27 mouse cellular contexts compared by ENCODE assay signal in the genomic region with DNA sequence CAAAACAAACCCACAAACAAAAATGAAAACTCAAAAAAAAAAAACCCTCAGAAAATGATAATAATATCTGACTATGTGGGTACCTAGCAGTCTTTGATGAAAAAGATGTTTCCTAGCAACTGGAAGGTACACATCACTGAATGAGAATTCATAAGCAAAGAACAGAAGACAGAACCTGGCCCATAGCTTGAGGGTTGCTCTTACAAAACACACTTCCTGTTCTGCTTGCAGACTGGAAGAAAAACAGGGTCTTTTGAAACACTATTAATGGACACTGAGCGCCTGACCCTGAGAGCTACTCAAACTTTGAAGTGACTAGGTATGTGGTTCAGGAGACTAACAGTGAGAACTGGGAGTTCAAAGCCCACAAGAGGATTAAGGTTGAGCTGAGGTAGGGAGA. TPM values are rescaled to one million over a fixed set of nuclear protein-coding genes. Genes with fewer than 3 reads are reported as not detected.
DNase-seq lines count a peak whose midpoint lies in the region; ATAC-seq and TF ChIP-seq lines count a peak whose summit lies in the region.
"Had no signal": no experiment of that assay in that cellular context is flagged by ENCODE, and none has a peak within 500 bp of the region (broad histone marks: within the 10 kb centered on the region; RNA-seq: fewer than 3 reads in every experiment).

No protein-coding gene starts in this region.

- no peaks in the 10 kb centered on the region for H3K36me3 ChIP-seq in lung, postnatal 0 days (ENCODE audit: insufficient read depth, low read length)
- H3K36me3 ChIP-seq in intestine, embryonic 16.5 days (ENCODE audit: control insufficient read depth, insufficient read depth, low read length), result no peaks in the 10 kb centered on the region
- H3K36me3 ChIP-seq: embryonic facial prominence, embryonic 15.5 days; forebrain, embryonic 12.5 days; hindbrain, embryonic 10.5 days; hindbrain, embryonic 15.5 days; intestine, embryonic 15.5 days; limb, embryonic 12.5 days; liver, embryonic 15.5 days; midbrain, embryonic 15.5 days; neural tube, embryonic 12.5 days had no signal

- H3K27me3 ChIP-seq in lung, postnatal 0 days (replicated peaks; ENCODE audit: insufficient read depth, low read length), result no peaks in the 10 kb centered on the region
- H3K27me3 ChIP-seq in intestine, embryonic 16.5 days (replicated peaks; ENCODE audit: control insufficient read depth, insufficient read depth, low read length), result no peaks in the 10 kb centered on the region
- H3K27me3 ChIP-seq: embryonic facial prominence, embryonic 15.5 days; forebrain, embryonic 12.5 days; hindbrain, embryonic 15.5 days; intestine, embryonic 15.5 days; limb, embryonic 12.5 days; liver, embryonic 15.5 days; midbrain, embryonic 15.5 days; neural tube, embryonic 12.5 days had no signal

- no peak overlapping the region for H3K9ac ChIP-seq in lung, postnatal 0 days (replicated peaks; ENCODE audit: low read depth)
- H3K9ac ChIP-seq in intestine, embryonic 16.5 days (ENCODE audit: low read depth, low read length), result no peak overlapping the region
- H3K9ac ChIP-seq: embryonic facial prominence, embryonic 15.5 days; forebrain, embryonic 12.5 days; forebrain, postnatal 0 days; hindbrain, embryonic 15.5 days; intestine, embryonic 15.5 days; limb, embryonic 12.5 days; liver, embryonic 15.5 days; lung, embryonic 14.5 days; midbrain, embryonic 15.5 days; neural tube, embryonic 12.5 days had no signal

- no peaks in the 10 kb centered on the region for H3K9me3 ChIP-seq in lung, postnatal 0 days (ENCODE audit: low read length)
- no peaks in the 10 kb centered on the region for H3K9me3 ChIP-seq in intestine, embryonic 16.5 days (ENCODE audit: control insufficient read depth, low read length)
- H3K9me3 ChIP-seq: embryonic facial prominence, embryonic 15.5 days; forebrain, embryonic 12.5 days; hindbrain, embryonic 10.5 days; hindbrain, embryonic 15.5 days; intestine, embryonic 15.5 days; limb, embryonic 12.5 days; liver, embryonic 15.5 days; midbrain, embryonic 15.5 days; neural tube, embryonic 12.5 days had no signal

- no peak overlapping the region for H3K4me3 ChIP-seq in lung, postnatal 0 days (ENCODE audit: low read depth, low read length)
- H3K4me3 ChIP-seq in intestine, embryonic 16.5 days (ENCODE audit: low read length), result no peak overlapping the region
- H3K4me3 ChIP-seq: embryonic facial prominence, embryonic 15.5 days; forebrain, embryonic 12.5 days; hindbrain, embryonic 10.5 days; hindbrain, embryonic 15.5 days; intestine, embryonic 15.5 days; limb, embryonic 12.5 days; liver, embryonic 15.5 days; midbrain, embryonic 15.5 days; neural tube, embryonic 12.5 days had no signal

- no peaks in the 10 kb centered on the region for H3K4me1 ChIP-seq in lung, postnatal 0 days (ENCODE audit: insufficient read depth, low read depth, low read length)
- H3K4me1 ChIP-seq in intestine, embryonic 16.5 days (ENCODE audit: control insufficient read depth, insufficient read depth, low read length), result no peaks in the 10 kb centered on the region
- H3K4me1 ChIP-seq: embryonic facial prominence, embryonic 15.5 days; intestine, embryonic 15.5 days; limb, embryonic 12.5 days; neural tube, embryonic 12.5 days had no signal

- TF ChIP-seq EP300 in lung, postnatal 0 days (IDR thresholded peaks at IDR 0.05), result no peak

- TF ChIP-seq CTCF in lung, postnatal 0 days (IDR thresholded peaks at IDR 0.05), result no peak

- ATAC-seq in lung, postnatal 0 days, result peak; percentile 26; the same call in 1 of the 2 replicates
- peak; percentile 62 for ATAC-seq in common myeloid progenitor, adult 5-6 weeks (replicated peaks; ENCODE audit: low read depth, poor library complexity, severe bottlenecking)
- peak; percentile 82 for ATAC-seq in megakaryocyte progenitor cell, adult 5-6 weeks (replicated peaks; ENCODE audit: poor library complexity)
- ATAC-seq in megakaryocyte-erythroid progenitor cell, adult 5-6 weeks (replicated peaks; ENCODE audit: low FRiP score, low TSS enrichment, poor library complexity, severe bottlenecking), result no peak
- ATAC-seq in intestine, embryonic 16.5 days, result no peak
- ATAC-seq: forebrain, postnatal 0 days; intestine, embryonic 15.5 days; midbrain, embryonic 15.5 days had no signal

- DNase-seq in lung, postnatal 0 days (ENCODE audit: low spot score), result peak; percentile 38
- DNase-seq in lung, postnatal 10 days, result no peak
- no peak for DNase-seq in Muller cell, postnatal 12 days (ENCODE audit: inconsistent ontology term)
- DNase-seq: adrenal gland, postnatal 10 days; cerebellum, adult 11-12 months; cerebellum, adult 9-11 months; forebrain, postnatal 0 days; gastrocnemius, postnatal 10 days; heart, postnatal 14 days; kidney, adult 9 months; kidney, postnatal 10 days; lung, embryonic 14.5 days; lung, postnatal 36 days; right cerebral cortex, adult 18-20 months had no signal

- H3K27ac ChIP-seq in lung, postnatal 0 days (ENCODE audit: low read length), result no peak overlapping the region
- no peak overlapping the region for H3K27ac ChIP-seq in intestine, embryonic 16.5 days (ENCODE audit: low read length)
- H3K27ac ChIP-seq: embryonic facial prominence, embryonic 15.5 days; forebrain, embryonic 12.5 days; hindbrain, embryonic 10.5 days; hindbrain, embryonic 15.5 days; intestine, embryonic 15.5 days; limb, embryonic 12.5 days; liver, embryonic 15.5 days; midbrain, embryonic 15.5 days; neural tube, embryonic 12.5 days had no signal

- no peak overlapping the region for H3K4me2 ChIP-seq in lung, postnatal 0 days (replicated peaks; ENCODE audit: low read depth, low read length)
- no peak overlapping the region for H3K4me2 ChIP-seq in intestine, embryonic 16.5 days (ENCODE audit: low read depth, low read length)
- H3K4me2 ChIP-seq: embryonic facial prominence, embryonic 15.5 days; forebrain, embryonic 12.5 days; hindbrain, embryonic 15.5 days; intestine, embryonic 15.5 days; limb, embryonic 12.5 days; liver, embryonic 15.5 days; lung, embryonic 14.5 days; midbrain, embryonic 15.5 days; neural tube, embryonic 12.5 days had no signal

- WGBS in lung, postnatal 0 days, result 55% methylated on average over 1 of the region's 1 CpGs
- WGBS in intestine, embryonic 16.5 days, result 68% methylated on average over 1 of the region's 1 CpGs

RNA-seq across cellular contexts. Expression of gene Zfp281, which starts 6.1 kb away (rescaled TPM):
- 15.3 and 16.4 TPM in 2 replicates for polyA plus RNA-seq in lung, postnatal 0 days (2015; fragmentation: Nextera tagmentation; extraction: Ambion mirVana)
- total RNA-seq in common myeloid progenitor, adult 5-6 weeks (2017), result 29.4 and 30.9 TPM in 2 replicates
- 23.7 and 25.4 TPM in 2 replicates for total RNA-seq in megakaryocyte progenitor cell, adult 5-6 weeks (2015)
- 18.9 and 20.5 TPM in 2 replicates for total RNA-seq in megakaryocyte progenitor cell, adult 5-6 weeks (2017)
- total RNA-seq in megakaryocyte-erythroid progenitor cell, adult 5-6 weeks (2014; fragmentation: Nextera tagmentation), result 18.6 and 20.3 TPM in 2 replicates
- 25.2 and 29.7 TPM in 2 replicates for total RNA-seq in megakaryocyte-erythroid progenitor cell, adult 5-6 weeks (2017)
- polyA plus RNA-seq in intestine, embryonic 16.5 days (2015; fragmentation: Nextera tagmentation; extraction: Ambion mirVana), result 11.1 and 12.0 TPM in 2 replicates

Comparison
In these comparisons a context has a peak if more than half of its experiments do, and no peak if none do; other contexts are left out.
1. ATAC-seq: peak in lung, postnatal 0 days (single experiment), common myeloid progenitor, adult 5-6 weeks (single experiment) and megakaryocyte progenitor cell, adult 5-6 weeks (single experiment); none in megakaryocyte-erythroid progenitor cell, adult 5-6 weeks (single experiment) and intestine, embryonic 16.5 days (single experiment).